Mouse (Mus musculus) inflammation-experienced regulatory T-cells, adult 6 months (primary cell): ENCODE data around the gene Hsd11b1. TPM values are rescaled to one million over a fixed set of nuclear protein-coding genes. Genes with fewer than 3 reads are reported as not detected.

ENCODE experiments used
- ATAC-seq: one replicate; pipeline ENCODE4 v1.8.0; 2017
- polyA plus RNA-seq, 3 experiments: library from polyadenylated mRNA; unstranded; fragments of 100-300 nt; shearing (Covaris generic); gene quantifications; one replicate each; pipeline ENCODE4 v1.2.1; 2017

The Hsd11b1 gene
- polyA plus RNA-seq, 3 experiments from 2014 or later, result 137 to 252 (median 149) TPM

- no peak for ATAC-seq
These were observed 21.6 kb downstream of the Hsd11b1 start for GRCm38 (mm10) chr1:193242238-193242637.

DNA sequence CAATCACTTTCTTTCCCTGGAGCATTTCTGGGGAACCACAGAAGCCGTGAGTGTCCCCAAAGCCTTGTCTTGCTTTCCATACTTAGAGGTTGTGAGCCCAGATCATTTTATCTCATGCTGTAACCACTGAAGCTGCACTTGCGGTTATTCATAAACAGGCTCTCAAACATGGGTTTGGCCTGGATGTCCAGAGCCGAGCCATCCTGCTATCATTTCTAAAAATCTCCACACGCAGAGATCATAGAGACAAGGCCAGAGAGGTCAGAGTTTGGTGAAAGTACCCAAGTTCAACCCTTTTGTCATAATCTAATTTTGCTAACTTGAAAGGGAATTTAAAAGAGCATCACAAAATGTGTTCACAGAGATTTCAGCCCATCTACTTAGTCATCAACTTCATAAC is 22.4 kb downstream of the Hsd11b1 start:
- ATAC-seq, result no peak

- ATAC-seq, result no peak
These were observed 25.4 kb downstream of the Hsd11b1 start for GRCm38 (mm10) chr1:193238426-193238825.

DNA sequence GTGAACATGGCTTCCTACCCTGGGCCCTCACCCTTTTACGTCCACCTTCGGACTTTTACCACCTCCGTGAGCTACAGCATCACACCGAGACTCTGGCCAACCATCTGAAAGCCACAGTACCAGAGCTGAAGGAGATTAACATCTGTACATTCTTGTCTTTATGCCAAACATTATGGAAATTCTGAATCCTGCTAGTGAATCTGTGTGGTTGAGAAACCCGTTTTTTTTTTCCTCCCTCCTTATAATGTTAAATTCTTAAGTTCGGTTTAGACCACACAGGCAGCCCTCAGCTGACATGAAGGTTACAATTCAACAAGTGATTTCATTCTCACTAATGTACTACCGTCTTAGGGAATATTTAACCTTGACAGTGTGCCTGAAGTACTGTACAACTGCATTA is 28.9 kb downstream of the Hsd11b1 start:
- no peak for ATAC-seq

- ATAC-seq, result no peak
These were observed 29.7 kb downstream of the Hsd11b1 start for GRCm38 (mm10) chr1:193234130-193234645.

- no peak for ATAC-seq
These were observed 31.1 kb downstream of the Hsd11b1 start for GRCm38 (mm10) chr1:193232732-193233131.

- ATAC-seq, result peak; percentile 60
These were observed 32.9 kb downstream of the Hsd11b1 start for GRCm38 (mm10) chr1:193230935-193231334.

DNA sequence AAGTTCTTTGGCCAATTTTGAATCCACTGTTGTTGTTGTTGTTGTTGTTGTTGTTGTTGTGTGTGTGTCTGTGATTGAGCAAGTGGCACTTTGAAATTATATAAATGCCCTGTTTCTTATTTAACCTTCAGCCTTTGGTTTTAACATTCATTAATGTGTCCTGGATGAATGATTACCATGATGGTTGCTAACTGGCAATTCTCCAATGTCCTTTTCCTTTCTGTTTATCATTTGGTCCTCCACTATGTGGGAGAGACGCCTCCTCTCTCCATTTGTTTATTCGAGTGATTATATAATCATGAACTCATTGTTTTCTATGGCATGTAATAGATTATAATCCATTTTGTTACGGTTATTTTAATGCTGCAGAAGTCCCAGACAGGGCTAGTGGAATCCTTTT is 33.3 kb downstream of the Hsd11b1 start:
- ATAC-seq, result no peak

DNA sequence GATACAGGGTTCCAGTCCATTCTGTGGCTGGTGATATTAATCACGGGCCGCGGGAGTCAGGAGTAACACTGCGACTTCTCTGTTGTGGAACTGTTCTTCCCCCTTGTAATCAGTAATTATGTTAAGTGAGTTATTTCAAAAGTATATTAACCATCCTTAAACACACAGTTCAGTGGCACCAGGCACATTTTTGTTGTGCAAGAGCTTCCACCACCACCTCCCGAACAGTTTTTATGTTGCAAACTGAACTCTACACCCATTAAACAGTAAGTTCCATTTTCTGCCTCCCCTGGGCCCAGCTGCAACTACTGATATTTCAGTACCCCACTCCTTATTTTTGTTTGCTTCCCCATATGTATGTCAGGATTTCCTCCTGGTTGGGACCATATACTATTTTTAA is 34.3 kb downstream of the Hsd11b1 start:
- ATAC-seq, result no peak

GRCm38 (mm10) chr1:193227537-193227936 is 36.3 kb downstream of the Hsd11b1 start:
- no peak for ATAC-seq

DNA sequence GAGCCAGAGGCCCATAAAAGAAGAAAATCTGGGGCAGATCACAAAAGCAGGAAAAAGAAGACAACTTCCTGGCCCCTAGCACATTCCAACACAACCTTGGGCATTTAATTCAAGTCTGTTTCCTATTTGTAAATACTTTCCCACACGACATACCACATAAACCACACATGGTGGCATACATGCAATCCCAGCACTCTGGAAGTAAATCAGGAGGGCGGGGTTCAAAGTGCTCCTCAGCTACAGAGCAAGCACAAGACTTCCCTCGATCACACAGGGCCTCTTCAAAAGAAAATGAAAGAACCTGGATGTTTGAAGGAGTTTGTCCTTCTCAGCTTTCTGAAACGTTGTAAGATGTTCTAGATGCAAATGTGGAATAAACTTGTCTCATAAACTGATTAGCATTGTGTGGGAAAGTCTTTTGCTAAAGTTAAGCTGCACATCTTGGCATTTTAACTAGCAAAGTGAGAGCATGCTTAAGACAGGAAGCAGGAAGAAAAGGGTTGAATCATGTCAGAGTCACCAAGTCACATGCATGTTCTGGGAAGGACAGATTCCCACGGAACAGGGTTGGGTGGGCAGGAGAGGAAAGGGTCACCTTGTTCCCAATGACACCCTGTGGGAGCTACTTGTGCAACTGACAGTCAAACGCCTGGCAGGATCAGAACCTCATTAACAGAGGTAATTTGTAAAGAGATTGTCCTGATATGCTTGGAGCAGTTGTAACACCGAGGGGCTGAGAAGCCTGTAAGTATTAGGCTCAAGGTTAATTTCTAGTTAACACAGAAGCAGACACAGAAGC is 37.0 kb downstream of the Hsd11b1 start:
- no peak for ATAC-seq

GRCm38 (mm10) chr1:193226114-193226513 is 37.8 kb downstream of the Hsd11b1 start:
- ATAC-seq, result peak; percentile 72

- ATAC-seq, result peak; percentile 19
These were observed 38.3 kb downstream of the Hsd11b1 start for GRCm38 (mm10) chr1:193225531-193225930.

DNA sequence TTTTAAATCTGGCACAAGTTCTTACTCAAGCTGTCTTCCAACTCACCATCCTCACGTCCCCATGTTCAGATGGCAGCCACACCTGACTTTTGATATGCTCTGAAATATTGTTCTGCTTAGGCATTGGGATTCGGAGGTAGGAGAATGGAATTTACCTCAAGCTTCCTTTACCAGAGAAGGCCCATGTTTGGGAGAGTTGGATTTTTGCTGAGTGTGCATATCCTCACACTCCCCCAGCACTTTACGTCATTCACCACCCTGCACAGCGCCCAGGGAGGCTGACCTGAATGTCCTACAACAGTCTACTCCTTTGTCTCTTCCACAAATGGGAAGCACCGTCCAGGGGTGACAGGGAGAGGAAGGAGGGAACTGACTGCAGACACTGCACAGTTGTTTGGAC is 43.5 kb downstream of the Hsd11b1 start:
- no peak for ATAC-seq

GRCm38 (mm10) chr1:193216000-193216399 is 47.9 kb downstream of the Hsd11b1 start:
- ATAC-seq, result no peak

GRCm38 (mm10) chr1:193214053-193214452 is 49.8 kb downstream of the Hsd11b1 start:
- no peak for ATAC-seq

DNA sequence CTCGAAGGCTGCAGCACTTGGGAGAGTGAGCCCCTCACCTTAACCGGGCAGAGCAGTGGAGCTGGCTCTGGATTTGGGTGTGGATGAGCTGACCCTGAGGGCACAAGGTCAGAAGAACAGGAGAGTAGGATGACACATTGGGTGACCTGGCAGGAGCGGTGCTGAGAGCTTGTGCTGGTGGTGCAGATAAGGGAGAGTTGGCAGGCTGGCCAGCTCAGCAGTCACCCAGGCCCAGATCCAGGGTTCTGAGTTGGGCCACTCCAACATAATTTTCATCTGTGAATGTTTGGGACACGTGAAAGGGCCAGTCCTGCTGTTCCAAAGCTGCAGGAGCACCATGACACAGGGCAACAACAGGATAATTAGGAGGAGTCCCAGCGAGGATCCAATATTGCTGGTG is 52.5 kb downstream of the Hsd11b1 start:
- no peak for ATAC-seq

DNA sequence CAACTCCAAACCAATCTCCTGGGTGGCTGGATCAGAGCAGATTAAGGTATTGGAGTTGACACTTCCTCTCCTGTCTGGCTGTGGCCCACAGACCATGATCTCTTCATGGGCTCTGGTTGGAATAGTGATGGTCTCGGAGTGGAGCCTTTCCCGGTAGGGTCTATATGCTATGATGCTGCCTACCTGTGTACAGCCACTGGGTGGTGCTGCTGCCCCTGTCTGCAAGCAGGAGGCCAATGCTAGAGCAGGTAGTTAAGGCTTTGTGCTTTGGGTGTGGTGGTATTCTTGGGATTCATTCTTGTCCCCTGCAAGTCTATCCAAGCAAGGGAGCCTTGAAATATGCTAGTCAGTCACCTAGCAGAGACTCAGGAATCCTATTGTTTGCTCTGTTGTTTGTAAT is 55.7 kb downstream of the Hsd11b1 start:
- peak; percentile 92 for ATAC-seq

- ATAC-seq, result peak; percentile 68
These were observed 56.4 kb downstream of the Hsd11b1 start, which contains the start of gene Lamb3 for GRCm38 (mm10) chr1:193207503-193207902. Gene Lamb3, plus strand, starts transcription at chr1:193207699.

- ATAC-seq, result no peak
These were observed 58.4 kb downstream of the Hsd11b1 start for GRCm38 (mm10) chr1:193205431-193205830.

DNA sequence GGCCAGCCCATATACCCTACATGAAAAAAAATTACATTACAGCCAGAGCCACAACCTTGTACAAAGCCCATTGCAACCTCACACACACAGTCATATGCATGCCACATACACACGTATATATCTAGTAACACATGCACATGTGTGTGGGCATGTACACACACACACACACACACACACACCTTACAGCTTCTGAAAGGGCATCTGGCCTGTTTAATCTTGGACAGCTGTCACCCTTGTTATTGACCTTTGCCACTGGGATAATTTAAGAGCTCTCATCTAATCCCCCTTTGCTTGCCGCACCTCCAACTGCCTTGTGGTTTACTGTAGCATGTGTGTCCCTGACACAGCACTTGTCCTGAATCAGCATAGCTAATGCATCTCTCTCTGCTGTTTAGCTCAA is 60.1 kb downstream of the Hsd11b1 start:
- no peak for ATAC-seq

DNA sequence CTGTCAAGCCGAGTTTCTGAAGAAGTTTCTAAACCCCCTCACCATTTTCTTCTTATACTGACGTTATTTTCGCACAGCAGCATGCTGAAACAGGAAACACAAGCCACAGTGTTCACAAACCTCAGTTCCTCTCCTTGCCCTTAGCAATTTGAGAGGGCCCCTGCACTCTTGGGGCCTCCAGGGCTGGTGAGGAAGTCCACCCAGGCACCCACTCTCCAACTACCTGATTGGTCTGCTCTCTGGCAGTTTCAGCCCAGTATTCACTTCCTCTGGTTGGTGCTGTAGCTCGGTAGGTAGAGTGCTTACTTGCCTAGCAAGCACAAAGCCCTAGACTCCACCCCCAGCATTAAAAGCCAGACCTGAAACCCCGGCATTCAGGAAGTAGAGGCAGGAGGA is 62.5 kb downstream of the Hsd11b1 start, which contains the start of gene Traf3ip3:
TSS of gene Traf3ip3 (minus strand) at position 321 of the 396 bp plus-strand sequence.
- ATAC-seq, result peak; percentile 91

- ATAC-seq, result peak; percentile 44
These were observed 63.1 kb downstream of the Hsd11b1 start for GRCm38 (mm10) chr1:193200640-193201382.

- peak; percentile 15 for ATAC-seq
These were observed 65.6 kb downstream of the Hsd11b1 start for GRCm38 (mm10) chr1:193198312-193198711.
